Mouse (Mus musculus) mouse embryonic stem cell (cell line): ENCODE results near the gene Vamp1.

Experiments
- in situ Hi-C, 2 experiments: fragments of 300-500 bp; cut with MboI; formaldehyde crosslinking; loops; 1 replicate in 1 of 2; 3 replicates in 1 of 2; pipeline ENCODE4 v1.14.3; 2019 to 2020; ENCODE audit warnings: low sequenced_read_pairs in 2 of 2, low pct_unique_long_range_greater_than_20kb in 1 of 2, mixed read lengths in 1 of 2; ENCODE audit not compliant: unreplicated experiment in 1 of 2

Gene Vamp1

DNA sequence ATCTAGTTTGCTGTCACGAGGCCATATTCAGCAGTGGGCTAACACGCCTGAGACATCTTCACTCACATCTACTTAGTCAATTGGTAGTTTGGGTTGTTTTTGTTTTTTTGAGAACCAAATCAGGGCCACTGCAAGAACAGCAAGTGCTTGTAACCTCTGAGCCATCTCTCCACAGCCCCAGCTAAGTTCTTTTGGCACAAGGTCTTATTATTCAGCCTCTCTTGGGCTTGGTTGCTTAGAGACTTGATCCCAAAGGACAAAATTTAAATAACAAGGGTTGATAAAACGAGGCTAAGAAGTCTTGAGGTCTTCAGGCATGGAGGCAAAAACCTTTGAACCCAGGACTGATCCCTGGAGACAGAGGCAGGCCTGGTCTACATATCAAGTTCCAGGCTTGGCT lies 19.1 kb upstream of the Vamp1 start:
- in situ Hi-C loops = no loop called here

GRCm38 (mm10) chr6:125197166-125197565 lies 18.2 kb upstream of the Vamp1 start:
- in situ Hi-C loops = no loop called here

DNA sequence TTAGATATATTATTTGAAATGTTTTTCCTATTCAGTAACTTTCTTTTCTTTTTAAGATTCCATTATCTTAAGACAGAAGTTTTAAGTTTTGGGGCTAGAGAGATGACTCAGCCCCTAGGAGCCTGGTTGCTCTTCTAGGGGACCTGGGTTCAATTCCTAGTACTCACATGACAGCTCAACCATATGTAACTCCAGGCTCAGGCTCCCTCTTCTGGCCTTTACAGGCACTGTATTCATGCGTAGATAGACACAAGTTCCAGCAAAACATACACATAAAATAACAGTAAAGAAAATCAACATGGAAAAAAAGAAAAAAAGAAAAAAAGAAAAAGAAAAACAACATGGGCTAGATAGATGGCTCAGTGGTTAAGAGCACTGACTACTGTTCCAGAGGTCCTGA lies 4.9 kb upstream of the Vamp1 start:
- in situ Hi-C loops = no loop called here

DNA sequence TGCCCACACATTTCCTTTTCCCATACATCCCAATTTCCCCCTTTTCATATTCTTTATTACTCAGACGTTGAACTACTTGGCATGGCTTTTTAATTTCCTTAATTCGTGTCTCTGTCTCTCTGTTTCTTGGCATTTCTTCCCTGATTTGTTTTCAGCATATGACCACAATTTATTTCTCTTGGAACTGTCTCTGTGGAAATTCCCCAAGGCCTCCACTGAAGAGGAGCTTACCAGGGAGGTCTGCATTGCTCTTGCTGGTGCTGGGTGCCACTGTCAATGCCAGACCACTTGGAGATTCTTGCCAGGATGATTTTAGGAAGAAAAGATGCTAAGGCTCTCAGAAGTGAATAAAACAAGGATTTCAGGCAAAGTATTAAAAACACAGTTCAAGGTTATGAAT lies 2.7 kb upstream of the Vamp1 start:
- in situ Hi-C loops = no loop called here

DNA sequence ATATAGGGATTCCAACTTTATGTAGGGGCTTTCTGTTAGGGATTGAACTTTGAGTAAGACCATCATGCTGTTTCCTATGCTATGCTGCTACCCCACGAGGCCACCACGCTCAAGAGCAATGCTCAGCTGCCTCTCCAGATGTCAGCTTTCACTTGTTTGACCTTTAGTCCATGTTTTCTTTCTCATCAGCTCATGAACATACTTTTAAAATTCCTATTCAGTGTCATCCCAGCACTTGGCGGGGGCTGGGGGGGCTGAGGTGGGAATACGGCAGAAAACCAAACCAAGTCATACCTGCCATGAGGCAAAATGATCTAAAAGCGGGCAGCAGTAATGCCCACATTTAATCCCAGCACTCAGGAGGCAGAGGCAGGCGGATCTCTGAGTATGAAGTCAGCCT lies 2.2 kb upstream of the Vamp1 start:
- in situ Hi-C loops = no loop called here

GRCm38 (mm10) chr6:125213715-125214114 lies 1.6 kb upstream of the Vamp1 start:
- in situ Hi-C loops = no loop called here

GRCm38 (mm10) chr6:125216898-125217297 lies 1.5 kb downstream of the Vamp1 start:
- in situ Hi-C loops = loop anchor here in 1 of 2 experiments (5.0 kb wide), 1 partner anchor 45 kb away; no protein-coding TSS in a partner anchor

- in situ Hi-C loops = loop anchor here in 1 of 2 experiments (5.0 kb wide), 1 partner anchor 44 kb away; no protein-coding TSS in a partner anchor
These were observed 2.5 kb downstream of the Vamp1 start for GRCm38 (mm10) chr6:125217899-125218298.

DNA sequence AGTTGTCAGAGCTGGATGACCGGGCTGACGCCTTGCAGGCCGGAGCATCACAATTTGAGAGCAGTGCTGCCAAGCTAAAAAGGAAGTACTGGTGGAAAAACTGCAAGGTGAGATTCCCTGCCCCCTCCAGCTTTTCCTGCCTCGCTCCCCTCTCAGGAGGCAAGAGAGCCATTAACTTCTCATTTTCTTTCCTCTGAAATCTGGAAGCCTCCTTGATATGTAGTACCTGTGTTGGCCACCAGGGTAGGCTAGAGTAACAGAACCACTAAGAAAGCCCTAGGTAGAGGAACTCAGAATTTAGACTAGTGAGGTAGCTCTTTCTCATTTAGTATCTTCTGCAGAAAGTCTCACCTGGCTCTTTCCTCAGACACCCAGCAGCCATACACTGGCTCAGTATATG lies 3.6 kb downstream of the Vamp1 start:
- in situ Hi-C loops = loop anchor here in 1 of 2 experiments (5.0 kb wide), 1 partner anchor 43 kb away; no protein-coding TSS in a partner anchor

- in situ Hi-C loops = no loop called here
These were observed 5.9 kb downstream of the Vamp1 start for GRCm38 (mm10) chr6:125221115-125221745.

- in situ Hi-C loops = no loop called here
These were observed 6.8 kb downstream of the Vamp1 start for GRCm38 (mm10) chr6:125222146-125222545.

DNA sequence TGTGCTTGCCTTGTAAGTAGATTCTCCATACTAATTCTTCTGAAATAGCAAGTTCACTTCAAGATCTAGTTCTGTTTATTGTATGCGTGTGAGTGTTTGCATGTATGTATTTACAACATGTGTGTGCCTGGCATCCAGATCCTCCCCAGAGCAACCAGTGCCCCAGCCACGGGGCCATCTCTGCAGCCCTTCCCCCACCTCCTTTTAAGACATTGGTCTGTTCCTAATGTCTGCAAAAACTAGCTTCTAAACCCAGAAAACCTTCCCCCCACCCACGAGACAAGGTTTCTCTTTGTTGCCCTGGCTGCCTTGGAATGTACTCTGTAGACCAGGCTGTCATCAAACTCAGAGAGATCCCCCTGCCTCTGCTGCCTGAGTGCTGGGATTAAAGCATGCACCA lies 7.2 kb downstream of the Vamp1 start:
- in situ Hi-C loops = no loop called here

- in situ Hi-C loops = no loop called here
These were observed 10.3 kb downstream of the Vamp1 start for GRCm38 (mm10) chr6:125225518-125226115.

DNA sequence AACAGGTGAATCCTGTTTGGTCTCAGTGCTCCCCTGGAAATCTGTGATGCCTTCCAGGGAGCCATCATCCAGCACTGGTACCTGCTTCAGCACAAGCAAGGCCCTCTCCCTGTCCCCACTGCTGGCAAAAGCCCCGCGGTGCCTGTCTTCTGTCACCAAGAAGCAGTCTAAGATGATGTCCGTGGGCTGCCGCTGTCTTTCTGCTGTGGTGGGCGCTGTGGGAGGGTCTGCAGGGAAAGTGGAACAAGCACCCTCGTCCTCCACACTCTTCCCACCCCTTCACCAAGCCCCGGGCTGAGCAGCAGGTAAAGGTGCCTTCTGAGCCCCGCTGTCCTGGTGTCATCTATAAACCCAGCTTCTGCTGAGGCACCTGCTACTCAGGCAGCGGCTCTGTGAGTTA lies 15.2 kb downstream of the Vamp1 start:
- in situ Hi-C loops = no loop called here

GRCm38 (mm10) chr6:125231117-125232044 lies 16.0 kb downstream of the Vamp1 start, which contains the start of gene Tapbpl:
TSS of gene Tapbpl (minus strand) at chr6:125231860.
- in situ Hi-C loops = no loop called here

GRCm38 (mm10) chr6:125232045-125232437 lies 16.7 kb downstream of the Vamp1 start:
- in situ Hi-C loops = no loop called here

- in situ Hi-C loops = no loop called here
These were observed 17.2 kb downstream of the Vamp1 start for GRCm38 (mm10) chr6:125232516-125232915.

DNA sequence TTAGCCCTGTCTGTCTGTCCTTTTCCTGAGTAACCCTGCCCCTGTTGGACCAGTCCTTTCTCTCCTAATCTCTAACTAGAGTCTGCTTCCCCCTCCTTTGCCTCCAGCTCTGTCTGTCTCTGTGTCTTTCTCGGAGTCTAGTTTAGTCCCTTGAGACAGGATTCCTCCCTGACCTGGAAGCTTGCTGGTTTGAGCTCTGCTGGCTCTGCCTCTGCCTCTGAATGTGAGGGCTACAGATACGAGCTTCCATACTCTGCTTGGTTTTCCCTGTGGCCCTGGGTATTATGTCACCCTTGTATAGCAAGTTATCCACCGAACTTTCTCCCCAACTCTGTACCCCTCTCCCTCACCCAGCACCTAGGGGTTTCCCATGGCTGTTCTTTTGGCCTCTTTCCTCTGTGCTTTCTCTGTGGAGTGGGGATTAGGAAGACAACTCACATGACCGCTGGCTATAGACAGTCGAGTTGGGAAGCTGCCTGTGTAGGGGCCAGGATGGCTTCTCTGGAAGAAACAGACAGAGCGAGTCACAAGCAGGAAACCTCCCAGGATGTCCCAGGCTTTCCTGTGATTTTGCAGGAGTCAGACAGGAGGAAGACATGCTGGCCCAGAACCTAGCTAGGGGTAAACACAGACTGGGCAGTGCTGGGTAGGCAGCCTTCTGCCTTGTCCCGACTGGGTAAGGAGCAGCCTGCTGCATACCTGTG lies 18.6 kb downstream of the Vamp1 start:
- in situ Hi-C loops = no loop called here

DNA sequence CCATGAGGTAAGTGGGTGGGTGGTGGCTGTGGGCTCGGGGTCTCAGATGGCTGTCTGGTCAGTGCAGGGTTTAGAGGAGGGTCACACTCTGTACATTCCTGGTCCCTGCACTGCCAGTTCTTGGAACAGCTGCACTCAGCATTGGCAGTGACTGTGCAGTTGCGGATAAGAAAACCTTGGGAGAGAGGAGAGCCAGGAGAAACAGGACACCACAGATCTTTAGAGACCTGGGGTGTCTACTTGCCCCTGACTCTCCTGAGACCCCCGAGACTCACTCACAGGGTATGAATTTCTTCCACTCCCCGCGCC lies 19.1 kb downstream of the Vamp1 start:
- in situ Hi-C loops = no loop called here
